Mouse (Mus musculus) liver, embryonic 15.5 days (tissue): Measurements from ENCODE around the gene Madd. TPM values are rescaled to one million over a fixed set of nuclear protein-coding genes. Genes with fewer than 3 reads are reported as not detected.

Source experiments
- ATAC-seq: fragments of 200-750 bp; cut with Nextera tagmentation; 2 replicates; pipeline ENCODE4 v1.8.0; 2017; ENCODE audit warnings: moderate number of reproducible peaks, mild to moderate bottlenecking, moderate library complexity; ENCODE audit not compliant: insufficient read depth
- H3K27ac ChIP-seq: fragments of 300-500 bp; sonication (generic); replicated peaks from 2 replicates; pipeline ENCODE4 v1.5.1; 2015; ENCODE audit warnings: mild to moderate bottlenecking, inconsistent platforms
- H3K27me3 ChIP-seq: fragments of 300-500 bp; sonication (generic); 2 replicates; pipeline ENCODE4 v1.6.1; 2015; ENCODE audit warnings: mild to moderate bottlenecking, inconsistent platforms
- H3K36me3 ChIP-seq: fragments of 300-500 bp; sonication (generic); replicated peaks from 2 replicates; pipeline ENCODE4 v1.6.1; 2015; ENCODE audit warnings: moderate library complexity, mild to moderate bottlenecking, inconsistent platforms
- H3K4me1 ChIP-seq: fragments of 300-500 bp; sonication (generic); replicated peaks from 2 replicates; pipeline ENCODE4 v1.6.1; 2015; ENCODE audit warnings: inconsistent platforms
- H3K4me2 ChIP-seq: fragments of 300-500 bp; sonication (generic); 2 replicates; pipeline ENCODE4 v1.6.1; 2015; ENCODE audit warnings: moderate library complexity, mild to moderate bottlenecking, inconsistent platforms
- H3K4me3 ChIP-seq: fragments of 300-500 bp; sonication (generic); replicated peaks from 2 replicates; pipeline ENCODE4 v1.5.1; 2015; ENCODE audit warnings: mild to moderate bottlenecking, inconsistent platforms
- H3K9ac ChIP-seq: fragments of 300-500 bp; sonication (generic); 2 replicates; pipeline ENCODE4 v1.6.1; 2015; ENCODE audit warnings: moderate library complexity, mild to moderate bottlenecking, inconsistent platforms
- H3K9me3 ChIP-seq: fragments of 300-500 bp; sonication (generic); replicated peaks from 2 replicates; pipeline ENCODE4 v1.6.1; 2016; ENCODE audit warnings: inconsistent platforms
- whole genome bisulfite sequencing: fragments of 180-500 bp; shearing (Covaris S2); methylation state at CpG from one replicate; pipeline ENCODE4 v1.1.7; 2015; ENCODE audit warnings: mixed read lengths; ENCODE audit not compliant: insufficient replicate concordance; 5-methylcytosine and 5-hydroxymethylcytosine counted together
- polyA plus RNA-seq: library from polyadenylated mRNA; unstranded; fragments of >200 nt; fragmentation: Nextera tagmentation; extraction: Ambion mirVana; gene quantifications from 2 replicates; pipeline ENCODE4 v1.2.1, GENCODE M21; 2015

Gene Madd
- polyA plus RNA-seq, result 6.3 and 6.9 TPM in 2 replicates

DNA sequence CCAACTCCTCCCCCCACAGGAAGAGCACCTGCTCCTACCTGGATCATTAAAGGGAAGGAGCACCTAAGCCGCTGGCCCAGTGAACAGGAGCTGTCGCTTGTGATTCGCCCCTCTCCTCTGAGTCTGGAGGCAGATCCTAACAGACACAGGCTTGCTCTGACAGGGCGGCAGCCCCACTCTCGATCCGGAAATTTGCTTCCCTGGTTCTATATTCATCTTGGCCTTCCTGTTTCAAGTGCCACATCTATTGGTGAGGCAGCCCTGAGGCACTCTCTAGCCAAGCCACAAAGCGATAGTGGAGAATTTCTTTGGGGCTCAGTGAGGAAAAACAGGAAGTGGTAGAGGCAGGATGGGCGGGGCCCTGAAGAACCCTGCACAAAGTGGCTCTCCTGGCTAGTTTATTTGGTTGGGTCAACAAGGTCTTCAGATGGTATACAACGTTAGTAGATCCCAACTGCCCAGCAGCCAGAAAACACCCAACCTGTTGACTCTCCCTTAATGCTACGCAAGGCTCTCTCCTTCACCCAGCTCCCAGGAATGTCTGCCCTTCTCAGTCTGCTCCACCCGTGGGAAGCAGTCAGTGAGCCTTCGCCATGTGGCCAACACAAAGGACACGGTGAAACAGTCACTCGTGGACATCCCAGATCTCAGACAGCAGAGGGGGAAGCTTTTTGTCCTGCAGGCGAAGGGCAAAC, at the start of gene Madd:
Madd (minus strand) TSS at position 127 of the 695 bp plus-strand sequence.
- Histone ChIP-seq H3K4me2 (peak within 1 kb of the TSS; percentile 99), H3K4me3 (peak within 1 kb of the TSS; percentile 87), H3K4me1 (peaks cover 29% of the 10 kb centered on the region), H3K27me3 (peaks cover 6% of the 10 kb centered on the region; the same call in 1 of the 2 replicates), H3K9me3 (no peaks in the 10 kb centered on the region), H3K9ac (peak within 1 kb of the TSS; percentile 82), H3K36me3 (no peaks in the 10 kb centered on the region), H3K27ac (peak within 1 kb of the TSS; percentile 88)
- 25% methylated on average over 15 of the region's 15 CpGs for WGBS
- peak; percentile 38 for ATAC-seq

DNA sequence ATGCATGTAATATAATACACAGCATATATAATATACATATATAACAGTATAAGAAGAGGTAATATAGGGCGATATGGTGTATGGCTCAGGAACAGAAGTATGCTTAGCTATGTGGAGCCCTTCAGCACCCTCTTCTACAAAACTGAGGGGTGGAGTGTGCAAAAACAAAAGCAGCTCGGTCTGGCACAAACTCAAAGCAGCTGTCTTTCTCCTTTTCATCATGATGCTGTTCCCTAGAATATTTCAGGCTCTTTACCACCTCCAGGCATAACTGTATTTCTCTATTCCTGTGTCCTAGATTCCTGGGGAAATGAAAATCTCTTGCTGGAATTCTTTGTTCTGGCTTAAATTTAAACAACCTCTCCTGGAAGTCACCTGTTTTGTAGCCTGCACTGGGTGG, 46.1 kb upstream of the Madd start:
- ATAC-seq, result no peak
- WGBS, result 67% methylated on average over 2 of the region's 2 CpGs

DNA sequence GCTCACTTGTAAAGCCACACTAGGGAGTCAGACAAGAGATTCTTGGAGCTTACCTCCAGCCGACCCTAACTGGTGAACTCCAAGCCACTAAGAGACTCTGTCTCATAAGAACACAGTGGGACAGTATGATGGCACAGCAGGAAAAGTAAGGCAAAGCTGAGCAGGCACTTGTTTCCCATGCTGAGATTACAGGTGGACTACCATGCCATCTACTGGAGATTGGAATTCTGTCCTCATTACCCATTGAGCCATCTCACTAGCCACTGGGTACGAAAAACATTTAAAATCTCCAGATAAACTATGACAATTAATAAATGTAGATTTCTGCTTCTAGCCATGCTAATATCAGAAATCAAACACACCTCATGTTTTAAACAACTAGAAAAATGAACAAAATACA, 40.0 kb upstream of the Madd start:
- H3K4me3 ChIP-seq, result no peak overlapping the region

More for the DNA sequence above, 46.1 kb upstream of the Madd start:
- Histone ChIP-seq H3K4me2 (no peak overlapping the region), H3K4me1 (no peaks in the 10 kb centered on the region), H3K9me3 (no peaks in the 10 kb centered on the region), H3K27ac (no peak overlapping the region), H3K9ac (no peak overlapping the region), H3K4me3 (no peak overlapping the region), H3K27me3 (no peaks in the 10 kb centered on the region), H3K36me3 (no peaks in the 10 kb centered on the region)

DNA sequence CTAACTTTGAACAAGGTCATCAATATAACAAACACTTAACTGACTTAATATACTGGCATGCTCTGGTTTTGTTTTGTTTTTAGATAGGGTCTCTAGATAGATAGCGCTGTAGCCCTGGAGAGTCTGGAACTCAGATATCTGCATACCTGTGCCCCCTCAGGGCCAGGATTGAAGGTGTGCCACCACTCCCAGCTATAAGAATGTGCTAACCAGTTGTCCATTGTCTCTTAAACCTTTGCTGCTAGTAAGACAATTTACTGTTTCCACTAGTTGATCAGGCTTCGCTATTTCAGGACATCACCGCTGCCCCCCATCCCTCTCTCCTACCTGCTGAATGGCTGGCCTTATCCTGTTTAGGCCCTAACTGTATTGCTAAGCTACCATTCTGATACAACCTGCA, 36.9 kb upstream of the Madd start:
- H3K9ac ChIP-seq, result no peak overlapping the region
- H3K9me3 ChIP-seq, result no peaks in the 10 kb centered on the region
- no peak for ATAC-seq
- no peak overlapping the region for H3K27ac ChIP-seq
- H3K4me3 ChIP-seq, result no peak overlapping the region
- no peak overlapping the region for H3K4me2 ChIP-seq
- no peaks in the 10 kb centered on the region for H3K27me3 ChIP-seq
- 0 out of 2 replicates have a peak, but pooled peaks cover 2% of the 10 kb centered on the region for H3K4me1 ChIP-seq
- WGBS, result 96% methylated on average over 3 of the region's 3 CpGs
- no peaks in the 10 kb centered on the region; the same call in 1 of the 2 replicates for H3K36me3 ChIP-seq

More for the DNA sequence above, 40.0 kb upstream of the Madd start:
- no peak overlapping the region for H3K9ac ChIP-seq
- no peaks in the 10 kb centered on the region for H3K4me1 ChIP-seq
- no peak overlapping the region for H3K4me2 ChIP-seq
- 66% methylated on average over 2 of the region's 2 CpGs for WGBS
- H3K27me3 ChIP-seq, result no peaks in the 10 kb centered on the region
- ATAC-seq, result no peak
- no peaks in the 10 kb centered on the region for H3K9me3 ChIP-seq
- no peak overlapping the region for H3K27ac ChIP-seq
- no peaks in the 10 kb centered on the region for H3K36me3 ChIP-seq

DNA sequence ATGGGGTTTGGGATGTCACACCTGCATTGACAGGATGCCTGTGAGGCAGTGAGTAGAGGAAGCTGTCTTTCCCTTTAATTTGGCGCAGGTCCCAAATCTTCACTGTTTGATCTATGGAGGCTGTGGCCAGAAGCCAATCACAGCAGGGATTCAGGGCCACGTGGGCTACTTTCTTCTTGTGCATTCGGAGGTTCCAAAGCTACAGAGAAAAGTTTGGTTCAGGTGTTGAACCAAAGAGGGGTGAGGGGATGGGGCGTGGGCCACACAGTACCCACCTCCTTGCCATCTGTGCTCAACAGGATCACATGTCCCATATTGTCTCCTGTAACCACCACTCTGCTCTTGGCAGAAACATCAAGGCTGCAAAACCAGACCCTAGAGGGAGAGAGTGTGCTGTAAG, 33.4 kb upstream of the Madd start:
- Histone ChIP-seq H3K27ac (no peak overlapping the region), H3K4me3 (no peak overlapping the region), H3K27me3 (no peaks in the 10 kb centered on the region), H3K4me2 (no peak overlapping the region), H3K9ac (no peak overlapping the region), H3K9me3 (no peaks in the 10 kb centered on the region), H3K36me3 (peaks cover 19% of the 10 kb centered on the region), H3K4me1 (0 out of 2 replicates have a peak, but pooled peaks cover 2% of the 10 kb centered on the region)
- no peak for ATAC-seq
- WGBS, result 56% methylated on average over 4 of the region's 4 CpGs

DNA sequence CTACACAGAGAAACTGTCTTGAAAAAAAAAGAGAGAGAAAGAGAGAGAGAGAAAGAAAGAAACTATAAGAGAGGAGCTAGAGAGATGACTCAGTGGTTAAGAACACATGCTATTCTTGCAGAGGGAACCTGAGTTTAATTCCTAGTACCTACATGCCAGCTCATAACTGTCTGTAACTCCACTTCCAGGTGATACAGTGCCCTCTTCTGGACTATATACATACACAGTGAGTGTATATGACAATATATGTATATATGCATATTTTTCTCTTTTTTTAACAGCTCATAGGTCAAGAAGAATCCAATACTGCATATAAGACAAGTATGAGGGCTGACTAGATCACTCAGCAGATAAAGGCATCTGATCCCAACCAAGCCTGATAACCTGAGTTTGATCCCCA, 29.7 kb upstream of the Madd start:
- no peak for ATAC-seq
- H3K27me3 ChIP-seq, result no peaks in the 10 kb centered on the region
- no peak overlapping the region for H3K27ac ChIP-seq
- H3K4me1 ChIP-seq, result 0 out of 2 replicates have a peak, but pooled peaks cover 2% of the 10 kb centered on the region
- H3K4me3 ChIP-seq, result no peak overlapping the region
- no peaks in the 10 kb centered on the region for H3K9me3 ChIP-seq
- peaks cover 52% of the 10 kb centered on the region for H3K36me3 ChIP-seq
- no peak overlapping the region for H3K4me2 ChIP-seq
- H3K9ac ChIP-seq, result no peak overlapping the region

DNA sequence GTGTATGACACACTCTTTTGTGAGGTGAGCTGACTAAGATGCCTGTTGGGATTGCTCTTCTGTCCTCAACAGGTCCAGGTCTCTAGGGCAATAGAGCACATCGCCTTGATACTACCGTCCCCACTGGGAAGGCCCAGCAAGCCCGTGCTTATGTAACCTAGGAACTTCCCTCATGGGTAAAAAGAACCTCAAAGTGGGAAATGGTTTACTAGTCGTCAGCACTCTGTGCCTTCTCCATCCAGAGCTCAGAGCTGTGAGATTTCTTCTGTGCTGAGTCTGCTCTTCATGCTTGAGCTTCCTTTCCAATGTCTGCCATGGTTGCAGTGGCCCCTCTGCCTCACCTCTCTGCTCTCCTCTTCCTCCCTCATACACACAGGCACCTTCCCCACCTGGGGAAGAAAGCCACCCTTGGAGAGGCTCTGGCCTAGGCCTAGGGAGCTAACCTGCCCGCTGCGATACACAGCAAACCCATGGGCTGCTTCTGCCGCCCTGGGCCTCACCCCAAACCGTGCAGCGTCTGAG, 22.7 kb upstream of the Madd start:
- WGBS, result 63% methylated on average over 9 of the region's 9 CpGs
- no peak overlapping the region for H3K9ac ChIP-seq
- H3K36me3 ChIP-seq, result peaks cover 45% of the 10 kb centered on the region
- peaks cover 19% of the 10 kb centered on the region for H3K4me1 ChIP-seq
- no peaks in the 10 kb centered on the region for H3K27me3 ChIP-seq
- no peak overlapping the region for H3K4me2 ChIP-seq
- no peak overlapping the region for H3K4me3 ChIP-seq
- peak overlapping the region; percentile 43; the same call in 1 of the 2 replicates for H3K27ac ChIP-seq
- no peaks in the 10 kb centered on the region for H3K9me3 ChIP-seq
- no peak for ATAC-seq

DNA sequence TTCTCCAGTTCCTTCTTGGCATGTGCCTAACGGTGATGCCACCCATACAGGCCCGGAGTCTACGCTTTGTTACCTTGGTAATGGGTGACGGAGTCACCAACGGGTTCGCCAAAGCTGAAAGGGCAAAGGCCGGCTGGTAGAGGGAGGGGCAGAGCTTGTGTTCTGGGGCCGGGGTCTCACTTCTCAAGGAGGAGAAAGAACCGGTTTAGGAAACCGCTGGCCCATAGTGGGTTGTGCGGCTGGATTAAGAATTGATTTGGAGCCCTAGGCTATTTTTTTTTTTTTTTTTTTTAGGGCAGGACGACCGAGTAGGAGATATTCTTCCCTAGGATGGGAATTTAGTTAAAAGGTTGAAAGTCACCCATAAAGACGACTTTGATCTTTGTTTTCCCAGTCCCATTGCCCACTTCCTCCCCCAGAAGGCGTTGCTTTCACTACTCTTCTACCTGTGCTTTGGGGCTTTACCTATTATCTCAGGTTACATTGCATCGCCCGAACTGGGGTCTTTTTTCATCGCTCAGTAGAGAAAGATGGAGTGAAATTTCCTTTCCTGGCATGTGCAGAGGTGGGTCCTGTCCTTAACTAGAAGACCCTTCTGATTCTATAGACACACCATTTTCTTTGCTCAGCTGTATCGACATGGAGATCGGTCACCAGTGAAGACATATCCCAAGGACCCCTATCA, 19.5 kb upstream of the Madd start:
- peak; percentile 35 for ATAC-seq
- Histone ChIP-seq H3K9ac (peak overlapping the region; percentile 74), H3K4me3 (peak overlapping the region; percentile 72), H3K27ac (peak overlapping the region; percentile 81), H3K4me1 (peaks cover 20% of the 10 kb centered on the region), H3K4me2 (peak overlapping the region; percentile 74), H3K9me3 (no peaks in the 10 kb centered on the region), H3K27me3 (no peaks in the 10 kb centered on the region), H3K36me3 (peaks cover 18% of the 10 kb centered on the region)
- 14% methylated on average over 20 of the region's 20 CpGs for WGBS

DNA sequence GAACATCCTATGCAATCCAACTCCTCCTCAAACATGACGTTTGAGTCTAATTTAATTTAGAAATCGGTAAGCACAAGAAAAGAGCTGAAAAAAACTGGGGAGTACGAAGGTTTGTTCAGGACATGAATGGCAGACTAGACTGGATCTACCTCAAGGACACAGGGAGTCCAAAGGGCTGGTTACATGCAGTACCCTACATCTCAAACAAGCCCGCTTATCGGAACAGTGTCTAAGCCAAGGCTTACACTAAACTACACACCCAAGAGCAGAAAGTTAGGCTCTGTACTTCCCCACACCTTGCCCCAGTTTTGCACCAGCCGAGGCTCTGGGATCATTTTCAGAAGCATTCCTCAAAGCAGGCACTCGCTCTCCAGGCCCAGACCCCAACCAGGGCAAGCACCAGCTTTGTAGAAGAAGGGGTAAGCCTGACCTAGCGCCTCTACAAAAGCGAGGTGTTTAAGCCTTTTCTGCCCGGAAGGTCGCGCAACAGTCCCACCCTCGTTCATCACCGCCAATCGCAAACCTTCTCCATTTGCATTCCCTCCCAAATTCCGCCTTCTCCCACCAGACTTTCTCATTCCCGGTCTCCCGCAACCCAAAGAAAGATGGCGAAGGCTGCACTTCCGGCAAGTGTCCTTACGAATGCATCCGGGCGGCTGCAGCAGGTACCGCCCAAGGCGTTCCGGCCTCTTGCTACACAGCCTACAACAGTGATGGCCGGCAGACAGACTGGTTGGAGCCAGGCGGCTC, 18.8 kb upstream of the Madd start, which contains the start of the genes Nr1h3 and Acp2:
Nr1h3 (minus strand) TSS at position 613 of the 750 bp plus-strand sequence.
Acp2 (plus strand) TSS at position 664 of the 750 bp plus-strand sequence.
- WGBS, result 5% methylated on average over 28 of the region's 28 CpGs
- peak within 1 kb of the TSS; percentile 74 for H3K9ac ChIP-seq
- H3K36me3 ChIP-seq, result peaks cover 11% of the 10 kb centered on the region
- ATAC-seq, result peak; percentile 92
- H3K9me3 ChIP-seq, result no peaks in the 10 kb centered on the region
- peaks cover 20% of the 10 kb centered on the region for H3K4me1 ChIP-seq
- peak within 1 kb of the TSS; percentile 72 for H3K4me3 ChIP-seq
- peak within 1 kb of the TSS; percentile 81 for H3K27ac ChIP-seq
- no peaks in the 10 kb centered on the region for H3K27me3 ChIP-seq
- H3K4me2 ChIP-seq, result peak within 1 kb of the TSS; percentile 74

DNA sequence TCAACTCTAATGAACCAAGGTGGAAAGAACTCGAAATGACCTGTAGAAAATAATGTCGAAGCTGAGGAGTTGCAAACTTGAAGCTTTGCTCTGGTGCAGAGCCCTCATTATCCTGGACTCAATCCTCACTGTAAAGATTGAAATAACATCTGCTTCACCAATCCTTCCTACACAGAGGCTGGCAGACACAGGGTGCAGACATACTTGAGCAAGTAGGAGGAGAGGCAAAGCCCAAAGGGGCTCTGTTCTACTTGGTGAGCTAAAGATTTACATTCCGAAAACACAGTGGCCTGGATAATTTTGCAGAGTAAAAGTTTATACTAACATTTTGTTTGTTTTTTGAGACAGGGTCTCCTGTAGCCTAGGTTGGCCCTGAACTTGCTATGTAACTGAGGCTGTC, 15.3 kb upstream of the Madd start:
- H3K4me3 ChIP-seq, result no peak overlapping the region
- peaks cover 28% of the 10 kb centered on the region for H3K27me3 ChIP-seq
- 73% methylated on average over 3 of the region's 3 CpGs for WGBS

More for the DNA sequence above, 15.3 kb upstream of the Madd start:
- ATAC-seq, result no peak
- no peak overlapping the region for H3K27ac ChIP-seq
- H3K9me3 ChIP-seq, result no peaks in the 10 kb centered on the region
- H3K4me2 ChIP-seq, result no peak overlapping the region
- peaks cover 30% of the 10 kb centered on the region for H3K4me1 ChIP-seq
- no peak overlapping the region for H3K9ac ChIP-seq
- no peaks in the 10 kb centered on the region for H3K36me3 ChIP-seq
